Mouse (Mus musculus) lung, embryonic 16.5 days (tissue): ENCODE results near the gene Cd9. TPM values are rescaled to one million over a fixed set of nuclear protein-coding genes. Genes with fewer than 3 reads are reported as not detected.
A peak's percentile ranks its signal among the peaks of the same experiment; 100 is the strongest.

Source experiments
- ATAC-seq: fragments of 200-750 bp; cut with Nextera tagmentation; 2 replicates; pipeline ENCODE4 v1.8.0; 2017; ENCODE audit warnings: low read depth, mild to moderate bottlenecking, moderate library complexity
- H3K27ac ChIP-seq: fragments of 300-500 bp; sonication (generic); 2 replicates; pipeline ENCODE4 v1.5.1; 2014; ENCODE audit warnings: mild to moderate bottlenecking, control low read depth, low read length
- H3K27me3 ChIP-seq: fragments of 300-500 bp; sonication (generic); 2 replicates; pipeline ENCODE4 v1.6.1; 2014; ENCODE audit warnings: low read depth, low read length, mixed read lengths; ENCODE audit not compliant: control insufficient read depth, insufficient read depth
- H3K36me3 ChIP-seq: fragments of 300-500 bp; sonication (generic); 2 replicates; pipeline ENCODE4 v1.6.1; 2014; ENCODE audit warnings: low read length; ENCODE audit not compliant: control insufficient read depth, insufficient read depth
- H3K4me1 ChIP-seq: fragments of 300-500 bp; sonication (generic); replicated peaks from 2 replicates; pipeline ENCODE4 v1.6.1; 2014; ENCODE audit warnings: low read length, mixed read lengths; ENCODE audit not compliant: control insufficient read depth, insufficient read depth
- H3K4me2 ChIP-seq: fragments of 300-500 bp; sonication (generic); 2 replicates; pipeline ENCODE4 v1.6.1; 2014; ENCODE audit warnings: low read depth, low read length, control low read depth
- H3K4me3 ChIP-seq: fragments of 300-500 bp; sonication (generic); 2 replicates; pipeline ENCODE4 v1.5.1; 2014; ENCODE audit warnings: mild to moderate bottlenecking, low read length, control low read depth
- H3K9ac ChIP-seq: fragments of 300-500 bp; sonication (generic); 2 replicates; pipeline ENCODE4 v1.6.1; 2014; ENCODE audit warnings: low read length, control low read depth
- H3K9me3 ChIP-seq: fragments of 300-500 bp; sonication (generic); 2 replicates; pipeline ENCODE4 v1.6.1; 2016; ENCODE audit warnings: low read length; ENCODE audit not compliant: control insufficient read depth
- WGBS: fragments of 180-500 bp; shearing (Covaris S2); extraction: QIAGEN DNeasy Blood & Tissue Kit; methylation state at CpG from one replicate; pipeline ENCODE4 v1.1.7; 2014; 5-methylcytosine and 5-hydroxymethylcytosine counted together
- polyA plus RNA-seq: library from polyadenylated mRNA; unstranded; fragments of >200 nt; fragmentation: Nextera tagmentation; extraction: Ambion mirVana; gene quantifications from 2 replicates; pipeline ENCODE4 v1.2.1, GENCODE M21; 2015

The Cd9 gene
- polyA plus RNA-seq, 1 experiment from 2014 or later = 356 TPM

DNA sequence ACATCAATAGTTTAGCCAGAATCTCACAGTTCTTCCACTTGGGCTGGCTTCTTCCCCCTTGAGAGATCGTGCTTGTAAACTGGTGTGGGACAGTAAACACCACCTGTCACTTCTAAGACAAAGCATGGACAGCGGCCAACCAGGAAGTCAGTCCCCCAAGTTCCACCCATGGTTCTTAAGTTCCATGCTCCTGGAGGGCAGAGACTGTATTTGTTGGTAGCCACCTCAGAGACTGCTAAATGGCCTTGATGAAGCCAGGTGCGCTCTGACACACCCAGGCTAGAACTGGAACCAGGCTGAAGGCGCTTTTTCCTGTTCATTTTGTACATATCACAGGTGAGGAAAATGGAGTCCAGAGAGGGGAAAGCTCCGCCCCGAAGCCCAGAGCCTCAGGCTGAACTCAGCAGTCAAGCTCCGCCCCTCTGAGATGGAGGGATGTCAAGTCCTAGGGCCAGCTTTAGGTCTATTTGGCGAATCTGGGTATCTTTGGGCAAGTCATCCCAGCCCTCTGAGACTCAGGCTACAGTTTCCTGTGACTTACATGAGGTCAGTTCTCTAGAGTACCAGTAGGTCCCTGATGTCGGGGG is 34.1 kb upstream of the Cd9 start:
- H3K36me3 ChIP-seq = no peaks in the 10 kb centered on the region
- ATAC-seq = no peak

DNA sequence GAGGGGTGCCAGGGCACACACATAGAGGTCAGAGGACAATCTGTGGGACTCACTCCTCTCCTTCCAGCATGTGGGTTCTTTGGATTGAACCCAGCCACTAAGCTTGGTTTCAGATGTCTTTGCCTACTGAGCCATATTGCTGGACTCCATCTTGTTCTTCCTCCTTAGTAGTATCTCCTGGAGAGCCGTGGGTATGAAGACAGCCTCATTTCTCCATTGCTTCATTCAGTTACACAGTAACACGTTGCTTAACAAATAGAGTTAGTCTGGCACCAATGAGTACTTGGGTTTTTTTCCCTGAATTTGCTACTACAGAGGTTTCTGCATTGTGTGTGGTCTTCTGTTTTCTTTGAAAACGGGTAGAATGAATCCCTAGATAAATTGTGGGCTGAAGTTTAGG is 31.5 kb upstream of the Cd9 start:
- Histone ChIP-seq H3K36me3 (no peaks in the 10 kb centered on the region), H3K4me3 (no peak overlapping the region), H3K9me3 (no peaks in the 10 kb centered on the region), H3K9ac (no peak overlapping the region), H3K27me3 (no peaks in the 10 kb centered on the region), H3K4me1 (peaks cover 11% of the 10 kb centered on the region), H3K4me2 (no peak overlapping the region), H3K27ac (no peak overlapping the region)
- 46% methylated on average over 3 of the region's 3 CpGs for WGBS
- no peak for ATAC-seq

More for the DNA sequence above, 34.1 kb upstream of the Cd9 start:
- Histone ChIP-seq H3K4me3 (no peak overlapping the region), H3K9ac (no peak overlapping the region), H3K9me3 (no peaks in the 10 kb centered on the region), H3K4me2 (no peak overlapping the region), H3K4me1 (no peaks in the 10 kb centered on the region), H3K27me3 (no peaks in the 10 kb centered on the region), H3K27ac (no peak overlapping the region)
- WGBS = 71% methylated on average over 9 of the region's 9 CpGs

DNA sequence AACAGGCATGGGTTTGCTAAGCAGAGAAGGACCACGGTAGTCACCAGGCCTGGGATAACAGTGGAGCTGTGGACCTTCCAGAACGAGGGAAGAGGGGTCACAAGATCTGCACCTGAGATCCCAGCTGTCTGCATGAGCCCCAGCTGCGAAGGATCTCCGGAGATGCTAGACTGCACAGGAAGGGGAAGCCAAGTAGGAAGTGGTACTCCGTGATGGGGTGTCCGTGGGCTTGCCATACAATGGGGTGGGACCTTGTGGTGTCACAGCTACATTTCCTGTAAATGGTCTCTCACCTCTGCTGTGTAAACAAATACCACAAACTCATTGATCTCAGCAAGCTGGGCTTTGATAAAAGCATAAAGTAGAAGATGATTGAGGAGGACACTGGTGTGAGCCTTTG is 29.4 kb upstream of the Cd9 start:
- H3K27me3 ChIP-seq = no peaks in the 10 kb centered on the region
- 75% methylated on average over 6 of the region's 6 CpGs for WGBS
- no peak overlapping the region for H3K4me2 ChIP-seq
- no peak for ATAC-seq
- no peaks in the 10 kb centered on the region for H3K9me3 ChIP-seq
- no peaks in the 10 kb centered on the region for H3K36me3 ChIP-seq
- H3K4me3 ChIP-seq = no peak overlapping the region
- no peak overlapping the region for H3K9ac ChIP-seq
- H3K4me1 ChIP-seq = peaks cover 12% of the 10 kb centered on the region
- H3K27ac ChIP-seq = no peak overlapping the region

DNA sequence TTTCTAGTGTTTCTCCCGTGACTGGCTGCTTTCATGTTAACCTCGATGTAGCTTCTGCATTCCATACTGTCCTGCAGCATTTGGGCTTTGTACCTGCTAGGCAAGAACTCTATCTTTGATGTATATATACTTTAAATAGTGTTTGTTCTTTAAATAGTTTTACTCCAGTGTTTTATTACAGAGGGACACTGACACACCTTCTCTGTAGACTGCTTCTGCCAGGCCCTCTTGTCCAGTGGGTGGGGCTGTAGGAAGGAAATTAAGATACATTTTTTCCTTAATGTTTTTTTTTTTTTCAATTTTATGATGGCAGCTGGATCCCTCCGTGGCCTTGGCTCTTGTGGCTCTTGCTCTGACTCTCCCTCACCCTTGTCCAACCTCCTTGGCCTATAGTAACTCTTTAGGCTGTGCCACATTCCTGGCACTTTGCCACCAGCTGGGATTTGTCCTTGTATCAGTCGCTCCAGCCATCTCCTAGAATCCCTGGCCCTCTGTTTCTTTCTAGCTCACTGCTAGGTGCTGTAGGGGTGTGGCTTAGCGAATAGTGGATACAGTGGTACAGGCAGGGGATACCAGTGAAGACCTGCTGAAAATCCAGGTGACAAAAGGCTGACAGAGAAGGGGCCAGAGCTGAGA is 27.1 kb upstream of the Cd9 start:
- WGBS = 25% methylated on average over 5 of the region's 5 CpGs
- H3K27me3 ChIP-seq = no peaks in the 10 kb centered on the region
- peaks cover 12% of the 10 kb centered on the region for H3K4me1 ChIP-seq
- H3K36me3 ChIP-seq = no peaks in the 10 kb centered on the region
- peak overlapping the region; percentile 55 for H3K27ac ChIP-seq
- peak; percentile 26; the same call in 1 of the 2 replicates for ATAC-seq
- H3K4me3 ChIP-seq = no peak overlapping the region
- no peak overlapping the region for H3K4me2 ChIP-seq
- H3K9me3 ChIP-seq = no peaks in the 10 kb centered on the region
- H3K9ac ChIP-seq = no peak overlapping the region

DNA sequence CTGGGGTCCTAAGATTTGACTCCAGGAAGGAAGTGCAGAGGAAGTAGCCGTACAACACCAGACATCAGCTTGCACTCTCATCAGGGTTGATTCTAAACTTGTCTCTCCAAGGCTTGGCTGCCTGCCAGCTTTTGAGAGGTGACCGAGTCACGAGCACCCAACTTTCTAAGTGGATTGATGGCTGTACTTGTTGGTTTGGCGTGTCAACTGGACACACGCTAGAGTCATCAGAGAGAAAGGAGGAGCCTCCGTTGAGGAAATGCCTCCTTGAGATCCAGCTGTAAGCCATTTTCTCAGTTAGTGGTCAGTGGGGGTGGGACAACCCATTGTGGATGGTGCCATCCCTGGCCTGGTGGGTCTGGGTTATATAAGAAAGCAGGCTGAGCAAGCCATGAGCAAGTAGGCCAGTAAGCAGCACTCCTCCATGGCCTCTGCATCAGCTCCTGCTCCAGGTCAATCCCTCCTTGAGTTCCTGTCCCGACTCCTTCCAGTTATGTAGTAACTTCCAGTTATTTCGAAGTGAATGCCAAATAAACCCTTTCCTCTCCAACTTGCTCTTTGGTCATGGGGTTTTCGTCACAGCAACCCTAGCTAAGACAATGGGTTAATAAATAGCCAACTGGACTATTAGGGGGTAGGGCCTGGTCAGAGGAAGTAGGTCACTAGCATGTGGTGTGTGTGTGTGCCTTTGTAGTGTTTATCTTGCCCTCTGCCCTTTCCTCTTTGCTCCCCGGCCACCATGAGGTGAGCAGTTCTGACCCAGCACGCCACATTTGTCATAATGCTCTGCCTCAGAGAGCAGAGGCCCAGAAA is 21.1 kb upstream of the Cd9 start:
- no peak overlapping the region for H3K4me3 ChIP-seq
- 27% methylated on average over 11 of the region's 11 CpGs for WGBS
- peak; percentile 60 for ATAC-seq

DNA sequence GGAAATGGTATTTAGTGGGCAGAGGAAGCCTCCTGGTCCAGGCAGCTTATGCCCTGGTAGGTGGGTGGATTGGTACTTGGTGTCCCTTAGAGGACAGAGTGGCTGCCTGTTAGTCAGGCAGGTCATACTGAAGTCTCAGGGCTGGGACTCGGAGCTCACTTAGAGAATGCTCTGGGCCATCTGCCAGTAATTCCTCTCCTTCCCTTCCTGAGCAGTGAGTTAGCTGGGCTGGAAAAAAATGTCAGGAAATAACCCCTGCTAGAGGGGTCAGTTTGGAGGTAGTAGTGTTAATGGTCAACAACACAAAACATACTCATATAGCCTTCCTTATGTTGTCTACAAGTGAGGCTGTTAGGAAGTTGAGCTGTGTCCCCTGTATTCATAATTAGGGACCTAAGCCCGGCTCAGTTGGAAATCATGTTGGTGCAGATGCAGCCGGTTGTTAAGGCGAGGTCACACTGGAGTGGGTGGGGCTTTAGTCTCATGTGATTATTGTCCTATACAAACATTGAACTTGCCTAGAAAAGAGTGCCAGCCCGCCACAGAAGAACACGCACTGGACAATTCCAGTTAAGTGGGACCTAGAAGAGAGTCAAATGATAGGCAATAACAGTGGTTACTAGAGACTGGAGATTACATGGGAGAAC is 18.5 kb upstream of the Cd9 start:
- ATAC-seq = peak; percentile 68
- Histone ChIP-seq H3K27ac (peak overlapping the region; percentile 63), H3K4me1 (peaks cover 29% of the 10 kb centered on the region), H3K4me2 (no peak overlapping the region), H3K36me3 (no peaks in the 10 kb centered on the region), H3K9ac (no peak overlapping the region), H3K27me3 (no peaks in the 10 kb centered on the region), H3K9me3 (no peaks in the 10 kb centered on the region), H3K4me3 (no peak overlapping the region)
- WGBS = 15% methylated on average over 6 of the region's 6 CpGs

More for the DNA sequence above, 21.1 kb upstream of the Cd9 start:
- Histone ChIP-seq H3K27me3 (no peaks in the 10 kb centered on the region), H3K27ac (peak overlapping the region; percentile 32; the same call in 1 of the 2 replicates), H3K9me3 (no peaks in the 10 kb centered on the region), H3K36me3 (no peaks in the 10 kb centered on the region), H3K4me2 (no peak overlapping the region), H3K4me1 (peaks cover 29% of the 10 kb centered on the region), H3K9ac (no peak overlapping the region)

DNA sequence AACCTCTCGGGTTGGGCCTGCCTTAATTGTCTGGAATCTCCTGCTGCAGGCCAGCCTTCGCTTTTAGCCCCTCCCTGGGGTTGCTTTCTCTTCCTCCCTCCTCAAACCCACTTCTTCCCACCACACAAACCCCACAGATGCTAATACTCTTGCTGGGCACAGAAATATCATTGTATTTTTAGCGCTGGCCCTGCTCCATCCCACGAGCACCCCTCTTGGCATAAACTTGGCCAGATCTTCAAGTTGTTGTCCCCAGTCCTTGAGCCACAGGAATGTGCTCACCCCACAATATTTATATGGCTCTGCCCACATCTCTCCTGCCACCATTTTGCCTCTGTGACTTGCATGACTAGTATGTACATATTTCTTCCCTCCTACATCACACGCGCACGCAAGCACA is 16.6 kb upstream of the Cd9 start:
- no peak for ATAC-seq
- Histone ChIP-seq H3K9ac (no peak overlapping the region), H3K4me1 (peaks cover 29% of the 10 kb centered on the region), H3K9me3 (no peaks in the 10 kb centered on the region), H3K27ac (no peak overlapping the region), H3K27me3 (no peaks in the 10 kb centered on the region), H3K36me3 (no peaks in the 10 kb centered on the region), H3K4me3 (no peak overlapping the region), H3K4me2 (no peak overlapping the region)
- 76% methylated on average over 7 of the region's 7 CpGs for WGBS

DNA sequence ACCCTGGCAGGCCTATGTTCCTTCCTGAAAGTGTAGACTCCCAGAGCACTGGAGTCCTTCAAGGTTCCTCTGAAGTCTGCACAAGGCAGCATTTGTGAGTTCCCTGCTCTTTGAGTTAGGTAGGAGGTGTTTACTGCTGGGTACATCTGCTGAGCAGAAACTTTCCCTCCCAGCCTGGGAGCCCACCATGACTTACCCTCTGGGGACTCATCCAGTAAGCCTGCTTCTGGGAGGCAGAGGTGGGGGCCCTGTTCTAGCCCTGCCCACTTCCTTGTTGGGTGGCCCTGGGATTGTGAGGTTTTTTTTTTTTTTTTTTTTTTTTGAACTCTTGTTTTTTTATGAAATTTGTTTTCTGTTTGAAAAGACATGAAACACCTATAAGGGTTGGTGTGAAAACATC is 16.1 kb upstream of the Cd9 start:
- Histone ChIP-seq H3K9ac (no peak overlapping the region), H3K27ac (no peak overlapping the region), H3K4me2 (no peak overlapping the region)

DNA sequence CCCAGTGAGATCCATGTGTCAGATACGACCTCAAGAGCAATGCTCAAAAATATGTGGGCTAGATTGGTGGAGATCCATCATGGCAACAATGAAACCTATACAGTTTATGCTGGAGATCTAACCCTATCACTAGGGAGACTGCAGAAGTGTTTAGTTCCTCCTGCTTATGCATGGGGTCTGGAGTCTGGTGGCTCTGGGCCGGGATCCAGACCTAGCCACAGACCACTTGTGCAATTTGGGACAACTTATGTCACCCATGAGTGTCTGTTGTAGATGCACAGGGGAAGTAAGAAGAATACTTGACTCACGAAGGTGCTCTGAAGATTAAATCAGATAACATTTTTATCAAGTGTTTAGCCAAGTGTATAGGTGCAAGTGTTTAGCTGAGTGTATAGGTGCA is 15.2 kb upstream of the Cd9 start:
- H3K9me3 ChIP-seq = no peaks in the 10 kb centered on the region
- H3K36me3 ChIP-seq = no peaks in the 10 kb centered on the region
- H3K4me3 ChIP-seq = no peak overlapping the region
- no peak for ATAC-seq
- H3K27ac ChIP-seq = no peak overlapping the region
- H3K9ac ChIP-seq = no peak overlapping the region
- H3K4me1 ChIP-seq = peaks cover 18% of the 10 kb centered on the region
- no peaks in the 10 kb centered on the region for H3K27me3 ChIP-seq
- H3K4me2 ChIP-seq = no peak overlapping the region
- 49% methylated on average over 3 of the region's 3 CpGs for WGBS

More for the DNA sequence above, 16.1 kb upstream of the Cd9 start:
- no peaks in the 10 kb centered on the region for H3K36me3 ChIP-seq
- H3K4me1 ChIP-seq = peaks cover 26% of the 10 kb centered on the region
- H3K9me3 ChIP-seq = no peaks in the 10 kb centered on the region
- H3K4me3 ChIP-seq = no peak overlapping the region
- ATAC-seq = no peak
- H3K27me3 ChIP-seq = no peaks in the 10 kb centered on the region
